Mouse (Mus musculus) thymus, postnatal 25 days (tissue): ENCODE results near the gene Dync1h1.
"Not testable (repeated sequence)": the region's sequence is repeated elsewhere in the genome, so short reads cannot be mapped to it uniquely, and the experiment has no call there.

Experiments
- DNase-seq: peaks from one replicate; pipeline ENCODE4 v3.0.0; 2022

Gene Dync1h1

GRCm38 (mm10) chr12:110608460-110609152 is 7.4 kb downstream of the Dync1h1 start:
- no peak for DNase-seq

GRCm38 (mm10) chr12:110609153-110609497 is 7.9 kb downstream of the Dync1h1 start:
- no peak for DNase-seq

- DNase-seq: no peak
These were observed 9.5 kb downstream of the Dync1h1 start for GRCm38 (mm10) chr12:110610713-110611112.

- no peak for DNase-seq
These were observed 28.8 kb downstream of the Dync1h1 start for GRCm38 (mm10) chr12:110630056-110630455.

- no peak for DNase-seq
These were observed 35.0 kb downstream of the Dync1h1 start for GRCm38 (mm10) chr12:110636293-110636692.

- no peak for DNase-seq
These were observed 36.4 kb downstream of the Dync1h1 start for GRCm38 (mm10) chr12:110637507-110638114.

GRCm38 (mm10) chr12:110650241-110650641 is 49.0 kb downstream of the Dync1h1 start:
- DNase-seq: no peak

GRCm38 (mm10) chr12:110651464-110651863 is 50.2 kb downstream of the Dync1h1 start:
- no peak for DNase-seq

GRCm38 (mm10) chr12:110661746-110662145 is 60.5 kb downstream of the Dync1h1 start:
- DNase-seq: no peak

GRCm38 (mm10) chr12:110667466-110668077 is 66.3 kb downstream of the Dync1h1 start:
- DNase-seq: no peak

GRCm38 (mm10) chr12:110674243-110674642 is 73.0 kb downstream of the Dync1h1 start:
- peak; percentile 24 for DNase-seq

GRCm38 (mm10) chr12:110681191-110681590 is 79.9 kb downstream of the Dync1h1 start:
- DNase-seq: no peak

GRCm38 (mm10) chr12:110681878-110682277 is 80.6 kb downstream of the Dync1h1 start:
- no peak for DNase-seq

GRCm38 (mm10) chr12:110682561-110683299 is 81.5 kb downstream of the Dync1h1 start, which contains the start of gene 1700001K19Rik:
1700001K19Rik (minus strand) TSS chr12:110682619.
- no peak for DNase-seq

- no peak for DNase-seq
These were observed 82.3 kb downstream of the Dync1h1 start for GRCm38 (mm10) chr12:110683580-110683979.

GRCm38 (mm10) chr12:110687894-110688734 is 86.9 kb downstream of the Dync1h1 start:
- no peak for DNase-seq

GRCm38 (mm10) chr12:110688921-110689320 is 87.7 kb downstream of the Dync1h1 start:
- DNase-seq: not testable (repeated sequence)

- no peak for DNase-seq
These were observed 88.8 kb downstream of the Dync1h1 start for GRCm38 (mm10) chr12:110689919-110690643.

GRCm38 (mm10) chr12:110693378-110693777 is 92.1 kb downstream of the Dync1h1 start:
- not testable (repeated sequence) for DNase-seq

GRCm38 (mm10) chr12:110695676-110696171 is 94.5 kb downstream of the Dync1h1 start:
- no peak for DNase-seq

- peak; percentile 99 for DNase-seq
These were observed 95.1 kb downstream of the Dync1h1 start for GRCm38 (mm10) chr12:110696173-110696974.
